Mouse (Mus musculus) heart, embryonic 12.5 days (tissue): ENCODE results near the gene Spock3. TPM values are rescaled to one million over a fixed set of nuclear protein-coding genes. Genes with fewer than 3 reads are reported as not detected.

Experiments
- ATAC-seq: fragments of 200-750 bp; cut with Nextera tagmentation; 2 replicates; pipeline ENCODE4 v1.8.0; 2017; ENCODE audit warnings: moderate TSS enrichment, moderate library complexity; ENCODE audit not compliant: insufficient number of reproducible peaks, low FRiP score
- H3K27ac ChIP-seq: fragments of 300-500 bp; sonication (generic); 2 replicates; pipeline ENCODE4 v1.5.1; 2016; ENCODE audit warnings: mild to moderate bottlenecking, moderate library complexity; ENCODE audit not compliant: poor library complexity, severe bottlenecking
- H3K27me3 ChIP-seq: fragments of 300-500 bp; sonication (generic); replicated peaks from 2 replicates; pipeline ENCODE4 v1.6.1; 2016; ENCODE audit warnings: mild to moderate bottlenecking, moderate library complexity
- H3K36me3 ChIP-seq: fragments of 300-500 bp; sonication (generic); 2 replicates; pipeline ENCODE4 v1.6.1; 2016; ENCODE audit warnings: mild to moderate bottlenecking, moderate library complexity
- H3K4me1 ChIP-seq: fragments of 300-500 bp; sonication (generic); replicated peaks from 2 replicates; pipeline ENCODE4 v1.6.1; 2016; ENCODE audit warnings: mild to moderate bottlenecking
- H3K4me2 ChIP-seq: fragments of 300-500 bp; sonication (generic); 2 replicates; pipeline ENCODE4 v1.6.1; 2016; ENCODE audit warnings: mild to moderate bottlenecking, moderate library complexity
- H3K4me3 ChIP-seq: fragments of 300-500 bp; sonication (generic); 2 replicates; pipeline ENCODE4 v1.5.1; 2016; ENCODE audit warnings: mild to moderate bottlenecking
- H3K9ac ChIP-seq: fragments of 300-500 bp; sonication (generic); 2 replicates; pipeline ENCODE4 v1.6.1; 2016; ENCODE audit warnings: mild to moderate bottlenecking, moderate library complexity
- H3K9me3 ChIP-seq: fragments of 300-500 bp; sonication (generic); replicated peaks from 2 replicates; pipeline ENCODE4 v1.6.1; 2016; ENCODE audit warnings: mild to moderate bottlenecking, moderate library complexity
- WGBS: fragments of 180-500 bp; shearing (Covaris S2); methylation state at CpG from one replicate; pipeline ENCODE4 v1.1.7; 2016; 5-methylcytosine and 5-hydroxymethylcytosine counted together
- polyA plus RNA-seq: library from polyadenylated mRNA; unstranded; fragments of >200 nt; fragmentation: Nextera tagmentation; extraction: Ambion mirVana; gene quantifications from 2 replicates; pipeline ENCODE4 v1.2.1, GENCODE M21; 2016

Spock3 gene
- 2.0 and 2.7 TPM in 2 replicates for polyA plus RNA-seq

GRCm38 (mm10) chr8:62950709-62951108 lies at the start of gene Spock3:
Spock3 (plus strand) TSS chr8:62951009.
- peaks cover 17% of the 10 kb centered on the region for H3K27me3 ChIP-seq
- no peak within 1 kb of the TSS for H3K27ac ChIP-seq
- peak within 1 kb of the TSS; percentile 68 for H3K4me3 ChIP-seq
- H3K36me3 ChIP-seq = no peaks in the 10 kb centered on the region
- H3K9me3 ChIP-seq = no peaks in the 10 kb centered on the region
- 37% methylated on average over 2 of the region's 2 CpGs for WGBS
- peak within 1 kb of the TSS; percentile 100 for H3K4me2 ChIP-seq
- H3K9ac ChIP-seq = peak within 1 kb of the TSS; percentile 75
- ATAC-seq = no peak
- H3K4me1 ChIP-seq = peaks cover 9% of the 10 kb centered on the region; the same call in 1 of the 2 replicates

DNA sequence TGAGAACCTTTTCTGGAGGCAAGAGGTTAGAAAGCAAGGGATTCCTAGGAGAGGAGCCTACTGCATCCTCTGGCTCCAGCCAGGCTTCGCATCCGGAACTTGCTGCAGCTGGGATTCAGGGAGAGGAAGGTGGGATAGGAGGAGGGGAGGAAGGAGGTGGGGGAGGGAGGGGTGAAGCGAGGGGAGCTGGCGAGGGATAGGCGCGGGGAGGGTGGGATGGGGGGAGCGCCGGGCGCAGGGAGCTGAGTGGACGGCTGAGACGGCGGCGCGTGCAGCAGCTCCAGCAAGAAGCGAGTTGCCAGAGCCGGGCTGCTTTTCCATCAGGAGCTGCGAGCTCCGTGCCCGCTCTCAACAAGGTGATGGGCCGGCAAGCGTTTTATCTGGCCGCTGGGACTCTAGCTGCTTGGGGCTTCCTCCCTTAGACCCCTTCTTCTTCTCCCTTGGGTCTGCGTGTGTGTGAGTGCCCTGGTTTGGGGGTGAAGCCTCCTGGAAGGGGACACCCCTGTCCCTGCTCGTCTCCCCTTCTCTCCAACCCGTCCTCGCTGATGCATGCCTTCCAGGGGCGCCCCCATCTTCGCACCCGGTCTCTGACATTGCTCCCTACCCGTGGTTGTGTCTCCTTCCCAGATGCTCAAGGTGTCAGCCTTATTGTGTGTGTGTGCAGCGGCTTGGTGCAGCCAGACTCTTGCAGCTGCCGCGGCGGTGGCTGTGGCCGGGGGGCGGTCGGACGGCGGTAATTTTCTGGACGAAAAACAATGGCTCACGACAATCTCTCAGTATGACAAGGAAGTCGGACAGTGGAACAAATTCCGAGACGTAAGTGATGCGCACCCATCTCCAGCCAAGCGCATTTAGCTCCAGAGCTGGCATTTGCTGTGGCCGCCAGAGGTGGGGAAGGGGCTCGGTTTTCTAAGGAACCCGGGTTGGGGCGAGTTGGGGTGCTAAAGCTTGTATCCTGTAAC lies 645 bp downstream of the Spock3 start:
- Histone ChIP-seq H3K4me1 (peaks cover 9% of the 10 kb centered on the region; the same call in 1 of the 2 replicates), H3K9ac (peak overlapping the region; percentile 75), H3K9me3 (no peaks in the 10 kb centered on the region), H3K4me3 (peak overlapping the region; percentile 68), H3K27me3 (peaks cover 17% of the 10 kb centered on the region), H3K36me3 (no peaks in the 10 kb centered on the region), H3K27ac (no peak overlapping the region), H3K4me2 (peak overlapping the region; percentile 100)
- peak; percentile 71 for ATAC-seq
- WGBS = 1% methylated on average over 49 of the region's 50 CpGs

DNA sequence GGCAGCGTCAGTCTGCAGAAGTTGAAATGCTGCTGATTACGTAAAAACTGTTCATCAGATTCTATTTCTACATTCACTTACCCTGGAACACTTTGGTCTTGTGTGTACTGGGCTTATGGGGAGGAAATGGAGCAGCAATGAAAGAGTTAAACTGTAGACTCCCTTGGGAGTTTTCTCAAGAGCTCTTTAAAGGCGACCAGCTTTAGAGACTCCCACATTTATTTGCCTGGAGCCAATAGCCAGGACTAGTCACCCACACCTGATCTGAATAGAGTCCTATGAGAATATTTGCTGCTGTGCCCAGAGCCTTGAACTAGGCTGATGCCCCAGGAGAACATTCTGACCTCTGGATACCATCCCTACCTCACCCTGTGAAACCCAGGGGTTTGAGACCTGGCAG lies 1.7 kb downstream of the Spock3 start:
- peaks cover 9% of the 10 kb centered on the region; the same call in 1 of the 2 replicates for H3K4me1 ChIP-seq
- 17% methylated on average over 3 of the region's 3 CpGs for WGBS
- H3K9me3 ChIP-seq = no peaks in the 10 kb centered on the region
- no peak overlapping the region for H3K4me3 ChIP-seq
- H3K27ac ChIP-seq = no peak overlapping the region
- ATAC-seq = no peak
- no peaks in the 10 kb centered on the region for H3K36me3 ChIP-seq
- H3K4me2 ChIP-seq = peak overlapping the region; percentile 100
- peaks cover 17% of the 10 kb centered on the region for H3K27me3 ChIP-seq
- no peak overlapping the region for H3K9ac ChIP-seq

GRCm38 (mm10) chr8:62962608-62963007 lies 11.8 kb downstream of the Spock3 start:
- ATAC-seq = no peak
- no peak overlapping the region for H3K9ac ChIP-seq
- no peaks in the 10 kb centered on the region for H3K27me3 ChIP-seq
- H3K4me1 ChIP-seq = no peaks in the 10 kb centered on the region
- WGBS = 74% methylated on average over 3 of the region's 3 CpGs
- H3K4me3 ChIP-seq = no peak overlapping the region
- no peaks in the 10 kb centered on the region for H3K9me3 ChIP-seq
- H3K27ac ChIP-seq = no peak overlapping the region
- H3K4me2 ChIP-seq = no peak overlapping the region
- H3K36me3 ChIP-seq = no peaks in the 10 kb centered on the region

DNA sequence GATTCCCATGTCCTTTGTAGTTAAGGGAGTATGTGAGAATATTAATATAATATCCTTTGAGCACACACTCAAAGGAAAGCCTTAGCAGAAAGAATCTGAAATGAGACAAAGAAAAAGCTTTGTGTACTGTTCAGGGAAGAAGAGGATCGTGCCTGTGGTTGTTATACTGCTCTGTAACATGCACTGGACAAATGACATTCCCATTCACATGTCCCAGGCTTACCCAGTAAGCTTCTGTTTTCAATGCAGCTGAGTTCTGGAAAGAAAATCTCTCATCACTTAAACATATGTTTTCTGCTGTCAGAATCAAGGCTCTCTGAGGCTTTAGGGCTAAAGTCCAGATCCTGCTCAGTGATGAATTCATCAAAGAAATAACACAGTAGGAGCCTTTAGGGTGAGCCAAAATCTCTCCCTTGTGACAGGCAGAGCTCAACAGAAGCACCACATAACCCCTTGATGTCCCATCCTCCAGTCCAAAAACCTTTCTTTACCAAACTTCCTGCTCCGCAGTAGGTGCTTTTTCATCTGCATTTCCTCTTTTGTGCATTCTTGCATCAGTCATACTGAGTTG lies 19.1 kb downstream of the Spock3 start:
- H3K9ac ChIP-seq = no peak overlapping the region
- H3K36me3 ChIP-seq = no peaks in the 10 kb centered on the region
- H3K4me2 ChIP-seq = no peak overlapping the region
- no peaks in the 10 kb centered on the region for H3K9me3 ChIP-seq
- no peak for ATAC-seq
- no peak overlapping the region for H3K27ac ChIP-seq
- H3K4me3 ChIP-seq = no peak overlapping the region
- no peaks in the 10 kb centered on the region for H3K27me3 ChIP-seq
- 85% methylated on average over 2 of the region's 2 CpGs for WGBS
- H3K4me1 ChIP-seq = no peaks in the 10 kb centered on the region

DNA sequence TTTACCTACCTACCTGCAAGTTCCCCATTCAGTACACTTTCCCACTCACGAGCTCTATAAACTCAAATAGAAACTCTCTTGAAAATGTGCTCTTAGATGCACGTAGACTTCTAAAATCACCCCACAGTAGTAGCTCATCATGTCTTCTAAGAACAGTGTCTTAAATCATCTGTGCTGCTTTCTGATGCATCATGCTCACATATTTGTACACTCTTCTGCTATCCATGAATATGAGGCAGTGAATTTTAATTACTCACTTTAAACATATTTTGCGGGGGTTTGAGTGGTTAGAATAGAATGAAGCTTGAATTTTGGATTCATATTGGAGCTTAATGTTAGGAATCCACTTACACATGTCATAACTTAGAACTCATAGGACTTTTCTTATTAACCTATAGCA lies 138.2 kb downstream of the Spock3 start:
- no peak for ATAC-seq
- WGBS = 72% methylated on average over 3 of the region's 3 CpGs

GRCm38 (mm10) chr8:63098200-63098599 lies 147.4 kb downstream of the Spock3 start:
- WGBS = 81% methylated on average over 2 of the region's 2 CpGs
- no peaks in the 10 kb centered on the region for H3K9me3 ChIP-seq
- H3K27me3 ChIP-seq = no peaks in the 10 kb centered on the region

More for the DNA sequence above, 138.2 kb downstream of the Spock3 start:
- no peak overlapping the region for H3K27ac ChIP-seq
- H3K9me3 ChIP-seq = no peaks in the 10 kb centered on the region
- H3K4me1 ChIP-seq = no peaks in the 10 kb centered on the region
- no peak overlapping the region for H3K4me3 ChIP-seq
- H3K27me3 ChIP-seq = no peaks in the 10 kb centered on the region
- H3K4me2 ChIP-seq = no peak overlapping the region
- no peaks in the 10 kb centered on the region for H3K36me3 ChIP-seq
- no peak overlapping the region for H3K9ac ChIP-seq

GRCm38 (mm10) chr8:63109761-63110160 lies 159.0 kb downstream of the Spock3 start:
- H3K9me3 ChIP-seq = no peaks in the 10 kb centered on the region
- H3K27ac ChIP-seq = no peak overlapping the region
- WGBS = 65% methylated on average over 1 of the region's 1 CpGs
- H3K4me2 ChIP-seq = no peak overlapping the region
- H3K4me1 ChIP-seq = no peaks in the 10 kb centered on the region
- ATAC-seq = no peak
- H3K4me3 ChIP-seq = no peak overlapping the region
- H3K9ac ChIP-seq = no peak overlapping the region
- no peaks in the 10 kb centered on the region for H3K27me3 ChIP-seq
- no peaks in the 10 kb centered on the region for H3K36me3 ChIP-seq

More at GRCm38 (mm10) chr8:63098200-63098599, 147.4 kb downstream of the Spock3 start:
- Histone ChIP-seq H3K36me3 (no peaks in the 10 kb centered on the region), H3K4me3 (no peak overlapping the region), H3K4me2 (no peak overlapping the region), H3K4me1 (no peaks in the 10 kb centered on the region), H3K9ac (no peak overlapping the region), H3K27ac (no peak overlapping the region)
- no peak for ATAC-seq

- no peak for ATAC-seq
- Histone ChIP-seq H3K27me3 (no peaks in the 10 kb centered on the region), H3K9me3 (no peaks in the 10 kb centered on the region), H3K4me1 (no peaks in the 10 kb centered on the region), H3K27ac (no peak overlapping the region), H3K9ac (no peak overlapping the region), H3K36me3 (no peaks in the 10 kb centered on the region), H3K4me3 (no peak overlapping the region), H3K4me2 (no peak overlapping the region)
- WGBS = 53% methylated on average over 1 of the region's 1 CpGs
Measured at GRCm38 (mm10) chr8:63112919-63113318, 162.1 kb downstream of the Spock3 start.

DNA sequence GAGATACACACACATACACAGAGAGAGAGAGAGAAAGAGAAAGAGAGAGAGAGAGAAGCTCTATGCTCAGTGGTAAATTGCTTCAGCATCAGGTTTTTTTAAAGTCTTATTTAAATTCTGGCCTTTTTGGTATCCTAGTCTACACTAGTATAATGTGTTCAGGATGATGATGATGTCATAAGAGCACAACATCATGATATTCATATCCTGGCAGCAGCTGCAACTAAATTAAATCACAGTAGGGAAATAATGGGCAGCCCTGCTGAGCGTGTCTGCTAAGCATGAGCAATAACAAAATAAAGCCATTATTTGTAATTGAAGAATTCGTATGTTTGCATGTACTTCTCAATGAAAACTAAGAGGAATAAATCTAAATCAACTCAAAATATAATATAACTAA lies 169.7 kb downstream of the Spock3 start:
- no peak overlapping the region for H3K27ac ChIP-seq
- no peaks in the 10 kb centered on the region for H3K4me1 ChIP-seq
- no peaks in the 10 kb centered on the region for H3K9me3 ChIP-seq
- H3K4me3 ChIP-seq = no peak overlapping the region
- whole genome bisulfite sequencing = 79% methylated on average over 2 of the region's 2 CpGs
- no peak for ATAC-seq
- H3K27me3 ChIP-seq = no peaks in the 10 kb centered on the region
- H3K9ac ChIP-seq = no peak overlapping the region
- H3K4me2 ChIP-seq = no peak overlapping the region
- H3K36me3 ChIP-seq = no peaks in the 10 kb centered on the region

DNA sequence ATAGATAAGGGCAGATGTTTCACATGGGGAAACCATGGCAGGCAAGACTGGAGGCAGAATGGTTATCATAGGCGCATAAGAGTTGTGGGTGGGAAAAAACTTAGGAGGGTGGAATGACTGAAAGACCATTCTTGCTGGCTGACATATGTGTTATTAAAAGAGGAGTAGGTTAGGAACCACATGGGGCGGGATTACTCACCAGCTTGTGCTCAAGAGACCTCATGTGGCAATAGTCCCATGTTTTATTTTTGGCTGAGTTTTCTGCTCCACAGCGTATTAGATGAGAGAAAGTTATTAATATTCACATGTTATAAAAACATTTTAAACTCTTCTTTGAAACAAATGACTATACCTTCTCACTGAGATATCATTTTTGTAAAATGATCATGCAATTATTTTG lies 184.6 kb downstream of the Spock3 start:
- no peak for ATAC-seq
- Histone ChIP-seq H3K9me3 (no peaks in the 10 kb centered on the region), H3K27me3 (no peaks in the 10 kb centered on the region), H3K9ac (no peak overlapping the region), H3K4me3 (no peak overlapping the region), H3K36me3 (no peaks in the 10 kb centered on the region), H3K4me1 (no peaks in the 10 kb centered on the region), H3K27ac (no peak overlapping the region), H3K4me2 (no peak overlapping the region)
- 86% methylated on average over 3 of the region's 3 CpGs for WGBS
